Mouse (Mus musculus) duodenum, adult 2 months (tissue): Measurements from ENCODE around the gene Rnf113a2. TPM values are rescaled to one million over a fixed set of nuclear protein-coding genes. Genes with fewer than 3 reads are reported as not detected.

ENCODE experiments used
- polyA plus RNA-seq: library from polyadenylated mRNA; depleted of rRNA; stranded (reverse); fragments of >200 nt; gene quantifications from 2 replicates; pipeline ENCODE4 v1.2.3, GENCODE M21; 2012; ENCODE audit warnings: low replicate concordance; rRNA removed

The Rnf113a2 gene
- polyA plus RNA-seq, result 0.36 and 0.65 TPM in 2 replicates

DNA sequence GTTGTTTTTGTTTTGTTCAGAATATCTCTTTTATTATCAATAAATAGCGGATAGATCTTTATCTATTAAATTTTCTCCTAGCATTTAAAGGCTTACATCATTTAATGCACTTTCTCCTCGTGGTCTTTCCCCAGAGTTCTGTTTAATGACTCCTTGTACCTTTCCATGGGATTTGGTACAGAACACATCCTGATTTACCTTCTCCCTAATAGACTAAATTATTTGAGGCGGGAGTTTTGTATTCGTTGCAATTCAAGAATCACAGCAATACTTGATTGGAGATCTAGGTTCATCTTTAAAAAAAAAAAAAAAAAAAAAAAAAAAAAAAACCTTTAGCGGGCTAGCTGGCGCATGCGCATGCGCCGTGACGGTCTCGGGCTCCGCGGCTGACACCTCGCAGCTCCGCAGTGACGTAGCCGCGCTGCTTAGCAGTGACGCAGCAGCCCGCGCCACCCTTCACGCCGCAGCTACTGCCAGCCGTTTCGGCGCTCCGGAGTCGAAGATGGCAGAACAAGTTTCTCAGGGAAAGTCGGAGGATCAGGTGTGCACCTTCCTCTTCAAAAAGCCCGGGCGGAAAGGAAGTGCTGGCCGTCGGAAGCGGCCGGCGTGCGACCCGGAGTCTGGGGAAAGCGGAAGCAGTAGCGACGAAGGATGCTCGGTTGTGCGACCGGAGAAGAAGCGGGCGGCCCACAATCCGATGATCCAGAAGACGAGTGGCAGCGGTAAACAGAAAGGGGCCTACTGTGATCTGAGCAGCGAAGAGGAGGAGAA, at the start of gene Rnf113a2:
Gene Rnf113a2 (plus strand): TSS at position 363 of the 771 bp plus-strand sequence.

DNA sequence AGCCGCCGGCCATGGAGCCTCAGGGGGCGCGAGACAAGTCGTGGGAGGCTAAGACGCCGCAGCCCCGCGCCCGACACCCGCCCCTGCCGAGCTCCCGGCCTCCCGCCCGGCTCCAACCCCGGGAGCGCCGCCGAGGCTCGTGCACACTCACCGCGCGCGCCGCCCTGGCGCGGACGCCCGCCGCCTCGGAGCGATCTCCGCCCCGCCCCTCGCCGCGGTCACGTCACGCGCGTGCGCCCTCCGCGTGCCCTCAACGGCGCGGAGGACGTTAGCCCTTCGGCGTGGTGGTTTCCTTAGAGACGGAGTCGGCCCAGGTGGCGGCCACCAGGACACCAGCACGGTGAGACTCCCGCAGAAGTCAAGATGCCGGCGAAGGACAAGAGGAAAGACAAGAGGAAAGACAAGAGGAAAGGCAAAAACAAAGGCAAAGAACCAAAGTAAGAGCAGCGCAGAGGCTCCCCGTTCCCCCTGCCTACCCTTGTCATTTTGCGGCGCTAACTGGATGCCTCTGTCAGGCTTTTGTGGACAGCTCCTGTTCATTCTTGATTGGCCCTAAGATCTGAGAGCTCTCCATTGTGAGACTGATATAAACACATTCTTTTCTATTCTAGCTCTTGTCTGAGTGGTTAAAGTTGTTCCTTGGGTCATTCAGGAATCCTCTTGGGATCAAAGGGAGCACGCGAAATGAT, 8.0 kb upstream of the Rnf113a2 start, which contains the start of the genes Entpd5 and Bbof1:
Gene Entpd5 (minus strand): TSS at position 211 of the 689 bp plus-strand sequence.
Gene Bbof1 (plus strand): TSS at position 253 of the 689 bp plus-strand sequence.

DNA sequence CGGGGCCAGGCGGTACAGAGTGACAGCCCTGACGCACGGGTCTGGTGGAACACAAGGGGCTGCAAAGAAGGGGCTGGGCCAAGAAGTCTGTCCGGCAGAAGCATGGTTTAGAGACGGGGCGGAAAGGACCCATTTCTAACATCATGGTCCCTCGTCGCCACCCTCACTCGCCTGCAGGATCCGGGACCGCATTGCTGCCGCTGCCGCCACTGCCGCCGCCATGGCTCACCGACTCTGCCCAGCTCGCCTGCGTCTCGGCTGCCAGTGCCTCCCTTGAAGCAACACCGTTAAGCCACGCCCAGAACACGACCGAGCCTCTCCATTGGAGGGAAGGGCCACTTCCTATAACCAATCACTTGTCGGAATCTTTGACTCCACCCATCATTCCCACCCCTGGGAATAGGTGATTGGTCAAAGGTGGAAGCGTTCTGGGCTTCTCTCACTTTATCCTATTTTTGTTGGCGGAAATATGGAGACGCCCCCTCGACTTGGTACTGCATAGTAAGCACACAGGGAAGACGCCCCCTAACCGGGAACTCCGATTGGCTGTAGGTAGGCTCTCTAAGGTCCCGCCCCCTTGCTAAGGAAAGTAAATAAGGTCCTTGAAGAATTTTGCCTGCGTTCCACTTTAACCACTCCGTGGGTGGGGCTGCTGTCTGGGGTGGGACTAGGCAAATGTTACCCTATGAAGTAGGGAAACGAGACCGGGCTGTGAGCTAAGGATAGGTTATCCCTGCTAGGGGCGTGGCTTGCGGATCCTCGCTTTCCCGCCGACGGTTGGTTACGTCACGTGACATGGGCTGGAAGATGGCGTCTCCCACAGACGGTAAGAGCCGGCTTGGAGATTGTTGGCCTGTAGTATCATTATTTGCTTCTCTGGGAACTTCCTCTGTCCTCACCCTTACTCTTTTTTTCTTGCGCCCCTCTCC, 34.0 kb downstream of the Rnf113a2 start, which contains the start of the genes Aldh6a1 and Lin52:
Gene Aldh6a1 (minus strand): TSS at position 287 of the 929 bp plus-strand sequence.
Gene Lin52 (plus strand): TSS at position 705 of the 929 bp plus-strand sequence.

Other genes with a start within 250 kb of the Rnf113a2 start
- gene Elmsan1, start 198.3 kb upstream of the Rnf113a2 start, polyA plus RNA-seq, result 9.3 and 10.4 TPM in 2 replicates
- 4.3 and 5.2 TPM in 2 replicates for gene Ptgr2, start 132.0 kb upstream of the Rnf113a2 start, polyA plus RNA-seq
- 16.1 and 17.3 TPM in 2 replicates for gene Zfp410, start 100.3 kb upstream of the Rnf113a2 start, polyA plus RNA-seq
- 35.1 and 38.7 TPM in 2 replicates for gene Coq6, start 55.5 kb upstream of the Rnf113a2 start, polyA plus RNA-seq
- gene Fam161b, start 55.4 kb upstream of the Rnf113a2 start, polyA plus RNA-seq, result 0.38 and 0.71 TPM in 2 replicates
- 16.7 and 18.1 TPM in 2 replicates for gene Entpd5, start 8.2 kb upstream of the Rnf113a2 start, polyA plus RNA-seq
- 0.04 TPM in 1 of 2 replicates, not detected in the other for gene Bbof1, start 8.1 kb upstream of the Rnf113a2 start, polyA plus RNA-seq
- 1.0 and 1.8 TPM in 2 replicates for gene Aldh6a1, start 33.8 kb downstream of the Rnf113a2 start, polyA plus RNA-seq
- gene Lin52, start 34.2 kb downstream of the Rnf113a2 start, polyA plus RNA-seq, result 0.83 and 2.3 TPM in 2 replicates
- not detected in 2 replicates for gene Vsx2, start 152.6 kb downstream of the Rnf113a2 start, polyA plus RNA-seq
- gene Abcd4, start 200.2 kb downstream of the Rnf113a2 start, polyA plus RNA-seq, result 18.9 and 29.5 TPM in 2 replicates
- gene Vrtn, start 223.8 kb downstream of the Rnf113a2 start, polyA plus RNA-seq, result not detected in 2 replicates